Mouse (Mus musculus): ENCODE results near the gene Sec14l4.

The Sec14l4 gene

DNA sequence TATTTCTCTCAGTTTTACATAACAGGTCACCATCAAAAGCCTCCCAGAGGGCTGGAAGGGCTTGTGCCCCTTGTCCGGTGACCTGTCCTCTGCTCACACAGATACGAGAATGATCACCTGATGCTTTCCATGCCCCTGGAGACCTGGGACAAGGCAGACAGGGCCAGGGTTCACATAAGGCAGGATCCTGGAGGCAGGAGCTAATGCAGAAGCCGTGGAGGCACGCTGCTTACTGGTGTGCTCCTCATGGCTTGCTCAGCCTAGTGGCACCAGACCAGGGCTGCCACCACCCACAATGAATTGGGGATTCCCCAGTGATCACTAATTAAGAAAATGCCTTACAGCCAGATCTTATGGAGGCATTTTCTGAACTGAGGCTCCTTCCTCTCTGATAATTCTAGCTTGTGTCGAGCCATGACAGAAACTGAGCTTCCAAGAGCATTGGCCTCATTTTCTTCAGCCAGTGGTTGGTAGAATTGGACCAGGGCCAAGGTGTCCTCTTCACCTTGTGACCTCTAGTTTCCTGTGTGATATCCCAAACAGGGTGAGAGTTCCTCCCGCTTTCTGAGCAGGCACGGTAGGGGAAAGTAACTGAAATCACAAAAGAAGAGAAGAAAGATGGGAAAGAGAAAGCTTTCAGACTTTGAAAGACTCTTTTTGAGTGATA is 47.1 kb downstream of the Sec14l4 start:
- DNase-seq (ENCODE audit: low spot score in 2 of 2): no peak

DNA sequence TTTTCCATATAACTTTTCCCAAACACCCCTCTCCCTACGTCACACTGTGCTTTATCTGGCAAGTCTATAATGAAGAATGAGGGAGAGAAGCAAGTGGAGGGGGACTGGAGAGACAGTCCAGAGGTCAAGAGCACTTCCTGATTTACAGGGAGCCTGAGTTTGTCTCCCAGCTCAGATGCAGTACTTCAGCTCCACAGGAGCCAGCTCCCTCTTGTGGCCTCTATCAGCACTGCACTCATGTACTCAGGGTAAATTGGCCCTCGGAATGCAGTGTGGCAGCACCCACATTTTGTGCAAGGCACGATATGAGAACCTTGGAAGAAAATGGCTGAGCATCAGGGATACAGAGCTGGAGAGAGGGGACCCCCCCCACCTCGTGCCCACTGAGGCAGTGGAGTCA is 49.0 kb downstream of the Sec14l4 start:
- peak in 1 of 2 experiments; percentile 76 for DNase-seq (ENCODE audit: low spot score in 2 of 2)

DNA sequence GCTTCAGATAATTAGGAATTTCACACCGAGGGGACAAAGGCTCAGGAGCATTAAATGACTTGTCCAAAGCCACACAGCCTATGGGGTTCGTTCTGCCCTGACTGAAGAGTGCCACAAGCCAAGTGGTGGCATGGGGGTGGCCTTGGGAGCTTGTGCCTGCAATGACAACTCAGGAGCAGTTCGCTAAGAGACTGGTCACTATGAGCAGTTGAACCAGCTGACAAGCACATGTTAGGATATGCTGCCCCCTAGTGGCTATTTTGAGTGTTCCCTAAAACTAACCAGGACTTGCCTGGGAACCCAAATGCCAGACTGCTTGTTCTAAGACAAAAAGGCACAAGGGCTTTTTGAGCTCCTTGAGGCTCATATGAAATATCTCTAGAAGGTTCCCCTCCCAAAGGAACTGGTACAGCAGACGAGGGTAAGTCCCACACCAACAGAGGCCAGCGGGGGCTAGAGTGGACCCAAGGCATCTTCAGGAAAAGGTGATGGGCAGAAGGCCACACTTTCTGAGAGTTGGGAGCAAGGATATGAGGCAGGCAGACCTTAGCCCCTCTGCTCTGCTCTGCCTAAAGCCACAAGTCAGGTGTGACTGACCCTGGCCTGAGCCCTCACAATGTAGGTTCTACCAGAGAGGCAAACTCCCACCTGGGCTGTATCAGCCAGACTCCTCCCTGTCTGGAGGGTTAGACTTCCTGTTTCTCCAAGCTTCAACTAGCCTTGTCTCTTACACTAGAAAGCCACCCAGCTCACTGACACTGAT is 52.2 kb downstream of the Sec14l4 start:
- DNase-seq (ENCODE audit: low spot score in 2 of 2): peak; percentile 81 to 82

DNA sequence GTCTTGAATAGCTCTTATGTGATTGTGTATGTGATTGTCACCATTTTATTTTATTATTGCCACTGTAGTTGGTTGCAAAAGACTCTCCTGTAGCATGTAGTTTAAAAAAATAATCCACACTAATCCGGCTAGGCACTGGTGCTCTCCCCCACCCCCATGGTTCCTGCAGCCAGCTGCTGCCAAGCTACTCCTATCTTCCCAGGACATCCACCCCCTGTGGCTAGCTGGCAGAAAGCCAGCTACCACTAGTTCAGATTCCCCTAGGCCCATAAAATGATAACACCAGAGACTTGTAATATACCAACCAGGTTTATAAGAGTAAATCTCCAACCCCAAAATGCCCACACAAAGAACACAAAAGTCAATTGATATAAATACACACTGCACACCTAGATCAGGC is 55.0 kb downstream of the Sec14l4 start:
- no peak for DNase-seq (ENCODE audit: low spot score in 2 of 2)

DNA sequence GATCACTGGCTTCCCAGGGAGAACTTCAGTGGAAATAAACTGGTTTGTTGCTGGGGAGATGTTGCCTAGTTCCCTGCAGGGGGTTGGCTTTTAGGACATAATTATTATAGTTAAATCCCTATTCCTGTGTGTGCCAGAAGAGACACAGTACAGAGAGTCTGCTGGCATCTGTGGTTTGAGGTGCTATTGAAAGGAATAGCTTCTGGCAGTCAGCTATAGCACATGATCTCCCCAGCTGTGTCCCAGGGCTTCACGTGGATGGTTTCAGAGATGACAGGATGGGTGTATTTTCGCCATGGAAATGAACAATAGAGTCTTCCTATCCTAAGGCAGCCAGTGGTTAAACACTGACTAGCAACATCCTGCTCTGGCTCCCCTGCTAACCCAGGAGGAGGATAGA is 56.0 kb downstream of the Sec14l4 start:
- DNase-seq (ENCODE audit: low spot score in 2 of 2): peak in 1 of 2 experiments; percentile 67

DNA sequence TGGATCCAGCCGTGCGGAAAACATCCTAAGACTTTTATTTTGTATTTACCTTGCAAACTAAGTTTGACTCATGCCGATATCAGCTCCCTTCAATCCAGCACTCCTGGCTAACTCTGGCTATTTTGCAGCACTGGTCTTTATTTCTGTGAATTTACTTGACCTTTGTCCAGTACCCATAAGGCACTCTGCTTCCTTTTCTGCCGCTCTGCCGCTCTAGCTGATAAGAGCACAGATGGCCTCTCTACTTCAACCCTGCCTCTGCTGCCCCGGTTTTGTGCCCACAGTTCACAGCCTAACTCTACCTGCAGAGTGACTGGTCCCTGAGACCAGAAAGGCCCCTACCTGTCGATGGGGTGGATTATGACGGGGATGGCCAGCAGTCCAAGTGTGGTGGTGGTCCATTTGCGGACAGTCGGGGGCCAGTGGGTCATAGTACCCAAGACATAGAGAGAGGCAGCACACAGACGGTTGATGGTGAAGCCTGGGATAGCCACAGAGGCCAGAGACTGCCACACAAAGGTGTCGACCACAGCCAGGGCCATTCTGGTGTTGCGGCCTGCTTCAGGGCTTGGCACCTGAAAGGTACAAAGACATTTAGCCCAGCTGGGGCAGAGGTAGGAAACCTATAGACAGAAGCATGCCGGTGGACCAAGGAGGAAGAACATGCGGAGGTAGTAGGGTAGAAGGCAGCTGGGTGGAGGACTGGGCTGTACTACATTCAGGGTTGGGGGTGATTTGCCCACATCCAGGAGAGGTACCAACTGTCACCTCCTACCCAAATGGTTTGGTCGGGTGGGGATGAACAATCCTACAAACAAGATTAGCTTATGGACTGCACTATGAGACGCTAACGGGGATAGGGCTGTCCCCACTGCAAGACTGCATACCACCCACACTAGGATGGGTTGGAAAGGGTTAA is 62.5 kb downstream of the Sec14l4 start:
- peak; percentile 53 to 75 for DNase-seq (ENCODE audit: low spot score in 2 of 2)

DNA sequence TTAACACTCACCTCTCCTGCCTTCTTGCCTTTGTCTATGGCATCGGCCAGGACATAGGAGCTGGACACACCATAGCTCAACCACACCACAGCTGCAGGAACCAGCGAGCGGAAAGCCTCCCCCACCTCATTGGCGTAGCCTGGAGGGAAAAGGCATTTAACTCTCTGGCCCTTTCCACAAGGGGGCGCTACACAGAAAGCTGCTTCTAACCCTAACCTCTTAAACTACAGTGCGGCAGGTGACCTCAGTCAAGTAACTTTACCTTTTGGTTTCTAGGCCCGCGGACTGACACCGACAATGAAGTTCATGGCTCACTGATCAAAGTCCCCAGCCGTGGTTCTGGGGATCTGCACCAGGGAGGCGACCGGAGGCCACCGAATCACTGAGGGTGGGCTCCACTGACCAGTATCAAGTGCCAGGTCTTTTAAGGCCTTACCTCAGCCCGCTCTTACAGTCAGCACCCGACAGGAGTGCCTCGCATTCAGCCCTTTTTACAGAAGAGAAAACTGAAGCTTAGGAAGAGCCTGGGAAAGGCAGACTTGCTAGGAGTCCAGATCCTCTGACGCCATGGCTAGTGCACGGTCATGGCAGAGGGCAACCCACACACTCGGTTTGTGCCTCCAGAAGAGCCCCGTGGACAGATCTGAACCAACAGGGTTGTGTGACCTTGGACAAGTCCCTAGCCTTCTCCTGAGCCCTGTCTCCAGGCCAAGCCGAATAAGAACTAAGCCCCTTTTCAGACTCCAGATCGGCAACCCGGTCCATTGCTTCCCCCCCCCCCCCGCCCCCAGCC is 63.3 kb downstream of the Sec14l4 start:
- DNase-seq (ENCODE audit: low spot score in 2 of 2): peak; percentile 76 to 81

DNA sequence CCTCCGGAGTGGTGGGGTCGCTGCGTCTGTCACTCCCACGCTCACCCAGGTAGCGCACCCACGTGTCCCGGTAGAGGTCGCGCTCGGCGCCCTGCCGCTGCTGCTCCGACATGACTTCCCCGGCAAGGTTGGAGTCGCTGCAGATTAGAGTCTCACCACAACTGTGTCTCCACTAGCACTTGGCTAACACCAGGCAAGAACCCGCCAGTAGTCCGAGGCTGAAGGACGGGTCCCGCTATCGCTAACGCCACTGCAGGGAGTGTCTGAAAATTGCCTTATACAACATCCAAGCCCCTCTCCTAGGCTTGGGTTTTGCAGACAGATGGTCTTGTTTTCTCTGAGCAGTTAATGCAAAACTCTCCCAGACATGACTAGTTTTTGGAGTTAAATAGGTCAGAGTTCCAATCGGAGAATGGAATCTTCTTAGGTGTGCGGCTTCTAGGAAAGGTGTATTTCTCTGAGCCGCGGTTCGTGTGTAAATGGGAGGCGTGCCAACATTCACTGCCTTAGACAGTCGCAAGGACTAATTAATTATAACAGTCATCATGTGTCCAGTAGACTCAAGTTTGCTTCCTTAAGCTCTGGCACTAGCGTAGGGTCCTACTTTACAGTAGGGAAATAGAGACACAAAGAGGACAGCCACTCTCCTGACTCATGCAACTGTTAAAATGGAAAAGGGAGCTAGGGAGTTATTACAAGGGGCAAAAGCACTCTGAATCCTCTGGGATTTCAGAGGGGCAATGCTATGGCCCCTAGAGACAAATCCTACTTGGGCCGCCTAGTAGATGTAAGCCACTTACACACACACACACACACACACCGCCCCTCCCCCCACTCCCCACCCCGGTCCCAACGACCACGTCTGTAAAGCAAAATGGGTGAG is 64.2 kb downstream of the Sec14l4 start, which contains the start of gene Mtfp1:
Mtfp1 (minus strand) TSS at position 275 of the 883 bp plus-strand sequence.
- DNase-seq (ENCODE audit: low spot score in 2 of 2): peak; percentile 68 to 81

DNA sequence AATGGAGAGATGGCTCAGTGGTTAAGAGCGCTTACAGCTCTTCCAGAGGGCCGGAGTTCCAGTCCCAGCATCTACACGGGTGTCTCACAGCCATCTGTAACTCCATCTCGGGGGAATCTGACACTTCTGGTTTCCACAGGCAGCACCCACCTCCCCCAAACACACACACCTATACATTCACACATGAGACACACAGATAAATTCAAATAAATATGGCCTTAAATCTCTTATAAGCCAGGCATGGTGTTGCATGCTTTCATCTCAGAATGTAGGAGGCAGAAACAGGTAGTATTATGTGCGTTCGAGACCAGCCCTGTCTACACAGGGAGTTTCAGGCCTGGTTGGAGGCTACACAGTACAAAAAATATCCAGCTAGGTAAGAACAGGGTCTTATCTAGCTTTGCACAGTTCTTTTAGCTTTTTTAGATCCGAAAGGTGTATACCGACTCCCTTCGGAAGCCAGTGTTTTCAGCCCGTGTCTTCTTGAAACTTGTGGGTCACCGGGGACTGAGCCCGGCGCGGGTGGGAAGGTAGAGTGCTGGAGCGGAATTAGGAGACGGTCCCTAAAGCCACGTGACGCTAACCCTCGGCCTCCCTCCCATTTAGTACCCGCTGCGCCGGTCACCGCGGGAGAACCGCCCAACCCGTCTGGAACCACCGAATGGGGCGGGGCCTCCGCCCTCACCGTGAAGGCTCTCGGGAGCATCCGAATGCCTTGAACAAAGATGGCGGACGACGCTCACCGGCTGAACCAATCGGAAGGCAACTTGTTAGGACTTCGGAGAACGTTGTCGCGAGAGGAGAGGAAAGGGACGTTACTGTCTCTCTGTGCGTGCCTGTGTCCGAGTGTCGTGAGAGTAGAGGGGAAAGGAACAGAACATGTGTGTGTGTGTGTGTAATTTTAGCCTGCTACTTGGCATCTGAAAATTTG is 65.1 kb downstream of the Sec14l4 start:
- peak; percentile 99 for DNase-seq (ENCODE audit: low spot score in 2 of 2)

DNA sequence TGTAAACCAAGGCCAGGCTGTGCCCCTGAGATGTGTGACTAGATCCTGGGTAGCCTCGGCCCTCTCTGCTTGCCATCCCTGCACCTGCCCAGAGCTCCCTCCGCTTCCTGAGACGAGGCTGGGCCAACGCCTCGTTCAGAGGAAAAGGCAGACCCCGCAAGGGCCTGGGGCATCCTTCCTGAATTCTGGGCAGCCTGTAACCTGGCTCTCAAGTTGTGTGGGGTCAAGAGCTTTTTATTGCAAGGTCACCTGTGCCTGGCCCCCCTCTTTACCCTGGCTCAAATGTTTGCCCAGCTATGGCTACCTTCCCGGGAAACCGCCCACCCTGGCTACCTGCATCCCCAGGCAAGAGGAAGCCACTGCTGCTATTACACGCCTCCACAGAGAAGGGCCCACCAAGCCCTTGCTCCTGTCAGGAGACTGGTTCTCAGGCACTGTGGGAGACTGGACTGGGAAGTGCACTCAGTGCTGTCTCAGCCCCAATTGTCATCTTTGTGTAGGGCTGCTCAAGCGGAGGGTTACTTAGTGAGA is 65.9 kb downstream of the Sec14l4 start:
- no peak for DNase-seq (ENCODE audit: low spot score in 2 of 2)

All from right cerebral cortex, postnatal 10 days (tissue).